Mouse (Mus musculus): ENCODE data around the gene Rpgrip1l. TPM values are rescaled to one million over a fixed set of nuclear protein-coding genes. Genes with fewer than 3 reads are reported as not detected.

Rpgrip1l gene
- polyA plus RNA-seq, 1 experiment from 2014 or later: 15.5 TPM

GRCm38 (mm10) chr8:91349816-91350215 is 36.8 kb upstream of the Rpgrip1l start:
- H3K4me1 ChIP-seq: peaks cover 8% of the 10 kb centered on the region
- H3K27me3 ChIP-seq: no peaks in the 10 kb centered on the region
- H3K4me2 ChIP-seq (replicated peaks): no peak overlapping the region
- no peak overlapping the region for H3K9ac ChIP-seq
- no peaks in the 10 kb centered on the region for H3K9me3 ChIP-seq (replicated peaks)
- no peaks in the 10 kb centered on the region for H3K36me3 ChIP-seq
- H3K4me3 ChIP-seq: no peak overlapping the region
- ATAC-seq (ENCODE audit: low FRiP score): no peak
- WGBS: 92% methylated on average over 7 of the region's 7 CpGs
- H3K27ac ChIP-seq: no peak overlapping the region

DNA sequence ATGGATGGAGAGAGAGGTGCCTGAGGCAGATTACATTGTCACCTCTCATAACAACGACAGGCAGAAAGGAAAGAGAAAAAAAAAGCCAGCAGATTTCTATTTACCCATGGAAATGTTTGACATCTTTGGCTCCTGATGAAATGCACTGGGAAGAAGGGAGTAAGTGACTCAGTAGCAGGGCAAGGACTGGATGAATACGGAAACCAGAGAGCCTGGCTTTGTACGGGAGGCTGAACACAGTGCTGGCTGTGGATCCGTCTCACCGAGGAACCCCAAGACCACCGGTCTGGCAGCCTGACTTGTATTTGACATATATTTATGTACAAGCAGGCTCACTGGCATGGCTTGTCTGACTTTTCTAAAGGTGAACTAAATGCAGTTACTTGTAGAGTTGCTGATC is 34.5 kb upstream of the Rpgrip1l start:
- Histone ChIP-seq H3K27me3 (no peaks in the 10 kb centered on the region), H3K9me3 (replicated peaks) (no peaks in the 10 kb centered on the region), H3K4me3 (no peak overlapping the region), H3K4me2 (replicated peaks) (no peak overlapping the region), H3K36me3 (no peaks in the 10 kb centered on the region), H3K9ac (no peak overlapping the region), H3K27ac (no peak overlapping the region; the same call in 1 of the 2 replicates), H3K4me1 (peaks cover 2% of the 10 kb centered on the region; the same call in 1 of the 2 replicates)
- no peak for ATAC-seq (ENCODE audit: low FRiP score)
- WGBS: 84% methylated on average over 6 of the region's 6 CpGs

DNA sequence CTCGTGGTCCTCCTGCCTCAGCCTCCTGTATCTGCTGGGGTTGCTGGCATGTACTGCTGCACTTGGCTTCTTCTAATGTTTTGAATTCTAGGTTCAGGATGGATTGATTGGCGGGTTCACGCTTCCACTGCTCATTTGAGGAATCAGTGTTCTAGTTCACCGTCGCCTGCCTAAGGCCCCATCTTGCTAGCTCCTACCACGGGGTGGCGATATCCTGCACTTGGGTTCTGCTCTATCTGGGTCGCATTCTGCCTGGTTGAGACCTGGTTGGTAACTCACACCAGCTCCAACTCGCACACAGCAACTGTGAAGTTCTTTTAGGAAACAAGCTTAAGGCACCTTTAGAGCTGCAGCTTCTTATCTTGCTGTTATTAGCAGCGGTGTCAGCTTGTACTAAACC is 34.1 kb upstream of the Rpgrip1l start:
- Histone ChIP-seq H3K4me1 (peaks cover 5% of the 10 kb centered on the region; the same call in 1 of the 2 replicates), H3K9ac (no peak overlapping the region), H3K27ac (no peak overlapping the region), H3K27me3 (no peaks in the 10 kb centered on the region), H3K4me3 (no peak overlapping the region), H3K4me2 (replicated peaks) (no peak overlapping the region), H3K9me3 (replicated peaks) (no peaks in the 10 kb centered on the region), H3K36me3 (no peaks in the 10 kb centered on the region)
- no peak for ATAC-seq (ENCODE audit: low FRiP score)
- WGBS: 88% methylated on average over 10 of the region's 10 CpGs

DNA sequence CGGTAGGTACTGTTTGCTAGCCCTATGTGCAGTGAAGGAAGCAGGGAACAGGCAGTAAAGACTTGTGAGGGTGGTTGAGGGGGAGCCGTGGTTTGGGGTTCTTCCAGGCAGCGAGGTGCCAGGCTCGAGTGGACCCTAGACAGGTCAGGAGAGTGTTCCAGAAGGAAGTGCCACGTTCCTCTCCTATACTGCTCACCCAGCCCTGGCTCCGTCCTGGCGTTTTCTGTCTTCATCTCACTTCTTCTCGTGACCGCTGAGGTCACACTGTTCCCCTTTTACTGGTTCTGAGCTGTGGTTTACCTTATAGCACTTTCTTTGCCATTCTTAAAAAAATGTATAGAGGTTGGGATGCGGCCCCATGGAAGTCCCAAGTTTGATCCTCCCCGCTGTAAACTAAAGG is 31.6 kb upstream of the Rpgrip1l start:
- WGBS: 95% methylated on average over 11 of the region's 11 CpGs
- Histone ChIP-seq H3K4me1 (peaks cover 7% of the 10 kb centered on the region; the same call in 1 of the 2 replicates), H3K27ac (no peak overlapping the region), H3K9ac (no peak overlapping the region), H3K36me3 (no peaks in the 10 kb centered on the region), H3K4me2 (replicated peaks) (no peak overlapping the region), H3K4me3 (no peak overlapping the region), H3K9me3 (replicated peaks) (no peaks in the 10 kb centered on the region), H3K27me3 (no peaks in the 10 kb centered on the region)
- ATAC-seq (ENCODE audit: low FRiP score): no peak

DNA sequence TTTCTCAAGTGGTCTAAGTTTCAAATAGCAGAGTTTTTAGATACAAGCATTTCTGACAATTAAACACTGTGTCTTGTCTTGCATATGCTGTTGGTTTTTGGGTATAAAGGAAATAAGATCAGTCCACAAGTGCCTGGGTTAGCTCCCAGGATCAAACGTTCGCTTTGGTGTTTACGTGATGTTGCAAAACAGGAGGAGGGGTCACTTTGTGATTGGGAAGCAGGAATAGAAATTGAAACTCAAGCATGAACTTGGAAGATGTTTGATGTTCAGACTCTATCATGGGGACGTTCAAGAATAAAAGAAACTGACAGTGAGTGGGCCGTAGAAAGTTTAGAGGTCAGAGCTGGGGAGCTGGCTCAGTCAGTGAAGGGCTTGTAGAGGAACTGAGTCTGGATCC is 29.7 kb upstream of the Rpgrip1l start:
- no peak overlapping the region for H3K27ac ChIP-seq
- ATAC-seq (ENCODE audit: low FRiP score): no peak

GRCm38 (mm10) chr8:91342196-91342595 is 29.1 kb upstream of the Rpgrip1l start:
- WGBS: 43% methylated on average over 5 of the region's 5 CpGs
- 0 out of 2 replicates have a peak, but pooled peaks have one; percentile 58 for ATAC-seq (ENCODE audit: low FRiP score)
- H3K36me3 ChIP-seq: no peaks in the 10 kb centered on the region
- H3K9me3 ChIP-seq (replicated peaks): no peaks in the 10 kb centered on the region
- H3K4me3 ChIP-seq: no peak overlapping the region
- no peak overlapping the region for H3K4me2 ChIP-seq (replicated peaks)
- peaks cover 5% of the 10 kb centered on the region; the same call in 1 of the 2 replicates for H3K4me1 ChIP-seq
- H3K27ac ChIP-seq: no peak overlapping the region
- no peaks in the 10 kb centered on the region for H3K27me3 ChIP-seq
- no peak overlapping the region for H3K9ac ChIP-seq

More for the DNA sequence above, 29.7 kb upstream of the Rpgrip1l start:
- H3K27me3 ChIP-seq: no peaks in the 10 kb centered on the region
- H3K4me1 ChIP-seq: peaks cover 7% of the 10 kb centered on the region; the same call in 1 of the 2 replicates
- no peaks in the 10 kb centered on the region for H3K36me3 ChIP-seq
- H3K4me3 ChIP-seq: no peak overlapping the region
- H3K9ac ChIP-seq: no peak overlapping the region
- WGBS: 72% methylated on average over 5 of the region's 5 CpGs
- H3K4me2 ChIP-seq (replicated peaks): no peak overlapping the region
- H3K9me3 ChIP-seq (replicated peaks): no peaks in the 10 kb centered on the region

GRCm38 (mm10) chr8:91340746-91341145 is 27.7 kb upstream of the Rpgrip1l start:
- H3K27me3 ChIP-seq: no peaks in the 10 kb centered on the region
- H3K9ac ChIP-seq: no peak overlapping the region
- H3K4me3 ChIP-seq: no peak overlapping the region
- 69% methylated on average over 1 of the region's 1 CpGs for WGBS
- no peak for ATAC-seq (ENCODE audit: low FRiP score)
- H3K36me3 ChIP-seq: peaks cover 4% of the 10 kb centered on the region; the same call in 1 of the 2 replicates
- peaks cover 5% of the 10 kb centered on the region; the same call in 1 of the 2 replicates for H3K9me3 ChIP-seq (replicated peaks)
- H3K27ac ChIP-seq: no peak overlapping the region
- no peak overlapping the region for H3K4me2 ChIP-seq (replicated peaks)
- peaks cover 4% of the 10 kb centered on the region; the same call in 1 of the 2 replicates for H3K4me1 ChIP-seq

GRCm38 (mm10) chr8:91339651-91340050 is 26.6 kb upstream of the Rpgrip1l start:
- no peak overlapping the region for H3K9ac ChIP-seq
- WGBS: 81% methylated on average over 8 of the region's 8 CpGs
- H3K27ac ChIP-seq: no peak overlapping the region
- peaks cover 4% of the 10 kb centered on the region; the same call in 1 of the 2 replicates for H3K4me1 ChIP-seq
- no peaks in the 10 kb centered on the region for H3K27me3 ChIP-seq
- H3K36me3 ChIP-seq: peaks cover 4% of the 10 kb centered on the region; the same call in 1 of the 2 replicates
- H3K4me3 ChIP-seq: no peak overlapping the region
- H3K4me2 ChIP-seq (replicated peaks): no peak overlapping the region
- peaks cover 5% of the 10 kb centered on the region; the same call in 1 of the 2 replicates for H3K9me3 ChIP-seq (replicated peaks)
- ATAC-seq (ENCODE audit: low FRiP score): no peak

GRCm38 (mm10) chr8:91338389-91339154 is 25.5 kb upstream of the Rpgrip1l start:
- Histone ChIP-seq H3K9me3 (replicated peaks) (peaks cover 5% of the 10 kb centered on the region; the same call in 1 of the 2 replicates), H3K9ac (no peak overlapping the region), H3K4me3 (no peak overlapping the region), H3K4me1 (peaks cover 4% of the 10 kb centered on the region), H3K36me3 (peaks cover 4% of the 10 kb centered on the region; the same call in 1 of the 2 replicates), H3K4me2 (replicated peaks) (no peak overlapping the region), H3K27me3 (no peaks in the 10 kb centered on the region), H3K27ac (no peak overlapping the region)
- WGBS: 89% methylated on average over 6 of the region's 6 CpGs
- no peak for ATAC-seq (ENCODE audit: low FRiP score)

GRCm38 (mm10) chr8:91329461-91329850 is 16.4 kb upstream of the Rpgrip1l start:
- peak overlapping the region; percentile 2; the same call in 1 of the 2 replicates for H3K9ac ChIP-seq
- H3K36me3 ChIP-seq: no peaks in the 10 kb centered on the region
- H3K4me2 ChIP-seq (replicated peaks): no peak overlapping the region
- no peaks in the 10 kb centered on the region for H3K27me3 ChIP-seq
- no peak overlapping the region for H3K4me3 ChIP-seq
- no peaks in the 10 kb centered on the region for H3K9me3 ChIP-seq (replicated peaks)
- H3K27ac ChIP-seq: peak overlapping the region; percentile 88
- no peak for ATAC-seq (ENCODE audit: low FRiP score)
- 35% methylated on average over 6 of the region's 6 CpGs for whole genome bisulfite sequencing
- peaks cover 52% of the 10 kb centered on the region for H3K4me1 ChIP-seq

DNA sequence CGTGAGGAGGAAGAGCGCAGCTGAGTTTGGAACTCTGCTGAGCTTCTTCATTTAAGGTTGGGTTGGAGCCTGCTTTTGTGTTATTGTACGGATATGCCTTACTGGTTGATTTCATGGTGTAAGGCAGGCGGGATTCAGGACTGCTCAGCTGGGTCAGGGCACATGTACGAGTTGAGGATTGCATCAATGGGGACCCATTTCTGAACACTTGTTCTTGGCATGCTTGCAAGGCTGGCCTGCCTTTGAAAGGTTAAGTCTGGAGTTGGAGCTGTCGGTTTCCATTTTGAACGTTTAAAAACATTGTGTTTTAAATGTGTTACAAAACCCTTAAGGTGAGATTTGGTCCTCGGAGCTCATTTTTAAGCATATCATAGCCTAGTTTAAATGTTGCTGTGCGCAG is 16.0 kb upstream of the Rpgrip1l start:
- 75% methylated on average over 9 of the region's 9 CpGs for WGBS
- ATAC-seq (ENCODE audit: low FRiP score): no peak

DNA sequence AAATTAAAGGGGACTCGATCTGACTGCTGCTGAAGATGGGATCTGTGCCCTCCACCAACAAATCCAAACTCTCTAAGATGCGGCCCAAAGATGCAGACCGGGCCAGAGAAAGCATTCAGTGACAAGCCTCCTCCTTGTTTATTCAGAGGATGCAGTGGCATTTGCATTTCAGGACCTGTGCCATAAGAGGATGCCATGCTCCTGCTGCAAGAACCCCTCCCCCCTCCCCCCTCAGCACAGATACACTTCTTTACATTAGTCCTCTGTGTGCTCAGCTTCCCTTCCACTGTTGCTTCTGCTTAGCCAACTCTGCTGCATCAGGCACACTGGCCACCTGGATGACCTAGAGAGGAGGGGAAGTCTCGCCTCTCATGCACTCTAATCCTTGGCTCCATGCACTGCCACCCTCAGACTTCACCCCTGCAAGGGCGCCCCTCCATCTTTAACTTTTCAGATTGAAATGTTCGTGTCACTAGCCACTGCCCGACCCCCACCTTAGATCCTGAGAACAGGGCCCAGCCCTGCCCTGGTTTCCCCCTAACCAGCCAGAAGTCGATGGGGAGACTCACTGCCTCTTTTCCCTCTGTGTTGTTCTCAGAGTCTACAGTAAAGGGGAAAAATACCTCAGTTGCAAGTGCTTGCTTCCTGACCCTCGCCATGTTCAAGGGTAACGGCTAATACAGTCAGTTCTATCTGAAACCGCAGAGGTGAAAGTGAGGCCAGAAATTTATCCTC is 14.6 kb upstream of the Rpgrip1l start:
- H3K27ac ChIP-seq: peak overlapping the region; percentile 9; the same call in 1 of the 2 replicates
- H3K4me3 ChIP-seq: no peak overlapping the region
- no peak overlapping the region for H3K9ac ChIP-seq
- no peak overlapping the region for H3K4me2 ChIP-seq (replicated peaks)
- no peak for ATAC-seq (ENCODE audit: low FRiP score)
- H3K4me1 ChIP-seq: peaks cover 57% of the 10 kb centered on the region
- WGBS: 81% methylated on average over 11 of the region's 11 CpGs
- no peaks in the 10 kb centered on the region for H3K27me3 ChIP-seq
- no peaks in the 10 kb centered on the region for H3K36me3 ChIP-seq
- H3K9me3 ChIP-seq (replicated peaks): no peaks in the 10 kb centered on the region

More for the DNA sequence above, 16.0 kb upstream of the Rpgrip1l start:
- H3K27me3 ChIP-seq: no peaks in the 10 kb centered on the region
- no peaks in the 10 kb centered on the region for H3K36me3 ChIP-seq
- H3K4me3 ChIP-seq: no peak overlapping the region
- peak overlapping the region; percentile 88 for H3K27ac ChIP-seq
- H3K9me3 ChIP-seq (replicated peaks): no peaks in the 10 kb centered on the region
- no peak overlapping the region for H3K4me2 ChIP-seq (replicated peaks)
- no peak overlapping the region; the same call in 1 of the 2 replicates for H3K9ac ChIP-seq
- H3K4me1 ChIP-seq: peaks cover 56% of the 10 kb centered on the region

Measured in hindbrain, embryonic 12.5 days (tissue).